Mouse (Mus musculus): ENCODE results near the gene Gm2310. TPM values are rescaled to one million over a fixed set of nuclear protein-coding genes. Genes with fewer than 3 reads are reported as not detected.
"Not testable (repeated sequence)": the region's sequence is repeated elsewhere in the genome, so short reads cannot be mapped to it uniquely, and the experiment has no call there.

Gm2310 gene
- not detected in 2 replicates for polyA plus RNA-seq (2015; fragmentation: Nextera tagmentation; extraction: Ambion mirVana)

- H3K9ac ChIP-seq (ENCODE audit: low read depth, low read length); H3K4me2 ChIP-seq (ENCODE audit: low read length); ATAC-seq; H3K27me3 ChIP-seq (replicated peaks; ENCODE audit: control insufficient read depth, insufficient read depth, low read length); H3K4me1 ChIP-seq (ENCODE audit: control insufficient read depth, insufficient read depth, low read depth, low read length); H3K4me3 ChIP-seq (ENCODE audit: low read length); H3K9me3 ChIP-seq (ENCODE audit: control insufficient read depth, low read length); H3K27ac ChIP-seq (ENCODE audit: low read depth, low read length); H3K36me3 ChIP-seq (ENCODE audit: control insufficient read depth, insufficient read depth, low read length): not testable (repeated sequence)
These were observed at the start of gene Gm2310 for GRCm38 (mm10) chr15:8519853-8520252. TSS of gene Gm2310 (minus strand) at chr15:8519953.

DNA sequence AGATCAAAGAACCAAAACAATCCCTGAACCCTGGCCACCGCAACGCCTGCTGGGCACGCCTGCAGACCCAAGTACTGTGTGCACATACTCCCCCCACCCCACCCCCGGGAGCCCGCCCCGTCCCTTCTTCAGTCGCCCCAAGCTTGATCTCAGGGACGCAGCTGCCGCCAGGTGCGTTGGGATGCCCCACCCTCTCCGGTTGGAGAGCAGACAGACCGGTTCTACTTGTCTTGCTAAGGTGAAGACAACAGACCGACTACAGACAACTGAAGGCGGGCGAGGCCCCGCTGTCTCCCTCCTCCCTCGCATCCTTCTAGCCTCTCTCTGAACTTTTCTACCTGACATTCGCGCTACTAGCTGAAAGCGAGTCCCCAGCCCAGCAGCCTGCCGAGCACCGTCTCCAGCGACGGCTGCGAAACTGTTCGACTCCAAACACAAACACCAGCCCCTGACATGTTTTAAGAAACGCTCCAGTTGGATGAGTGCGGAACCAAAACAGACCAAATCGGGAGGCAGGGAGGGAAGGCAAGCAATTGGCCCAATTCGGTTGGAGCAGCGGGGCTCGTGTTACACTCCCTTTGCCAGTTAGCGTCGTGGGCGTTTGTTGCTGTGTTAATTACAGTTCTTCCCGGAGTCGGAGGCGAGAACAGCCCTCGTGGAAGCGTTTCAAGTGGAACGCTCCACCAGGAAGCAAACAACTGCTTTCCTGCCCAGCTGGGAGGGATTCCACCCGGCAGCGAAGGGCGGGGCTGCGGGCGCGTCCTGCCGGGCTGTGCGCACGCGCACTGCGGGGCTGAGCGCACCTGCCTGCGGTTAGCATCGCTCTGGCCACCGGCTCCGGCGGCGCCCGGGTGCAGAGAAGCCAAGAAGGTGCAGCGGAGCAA is 49.1 kb upstream of the Gm2310 start:
- H3K4me2 ChIP-seq (ENCODE audit: low read length): peak overlapping the region; percentile 78
- H3K9me3 ChIP-seq (ENCODE audit: control insufficient read depth, low read length): no peaks in the 10 kb centered on the region
- peak; percentile 93 for ATAC-seq
- H3K4me3 ChIP-seq (ENCODE audit: low read length): peak overlapping the region; percentile 76
- H3K4me1 ChIP-seq (ENCODE audit: control insufficient read depth, insufficient read depth, low read depth, low read length): peaks cover 5% of the 10 kb centered on the region; the same call in 1 of the 2 replicates
- WGBS: under 1% methylated on average over 55 of the region's 61 CpGs
- no peak overlapping the region for H3K27ac ChIP-seq (ENCODE audit: low read depth, low read length)
- H3K27me3 ChIP-seq (replicated peaks; ENCODE audit: control insufficient read depth, insufficient read depth, low read length): peaks cover 6% of the 10 kb centered on the region; the same call in 1 of the 2 replicates
- H3K36me3 ChIP-seq (ENCODE audit: control insufficient read depth, insufficient read depth, low read length): no peaks in the 10 kb centered on the region
- peak overlapping the region; percentile 62 for H3K9ac ChIP-seq (ENCODE audit: low read depth, low read length)

DNA sequence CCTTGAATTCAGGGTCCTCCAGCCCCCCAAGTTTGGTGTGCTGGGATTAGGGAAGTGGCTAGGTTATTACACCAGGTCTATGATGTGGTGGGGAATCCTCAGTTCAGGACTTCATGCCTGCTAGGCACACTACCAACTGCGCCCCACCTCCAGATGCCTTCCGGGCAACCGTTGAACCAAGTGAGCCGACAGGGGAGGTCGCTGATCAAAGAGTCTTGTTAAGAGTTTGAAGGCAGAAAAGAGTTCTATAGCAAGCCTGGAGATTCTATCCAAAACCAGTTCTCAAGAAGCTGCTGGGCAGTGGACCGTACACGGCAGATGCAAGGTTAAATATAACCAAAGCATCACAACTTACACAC is 48.5 kb upstream of the Gm2310 start:
- H3K9me3 ChIP-seq (ENCODE audit: control insufficient read depth, low read length): no peaks in the 10 kb centered on the region
- H3K4me3 ChIP-seq (ENCODE audit: low read length): peak overlapping the region; percentile 76
- no peak overlapping the region for H3K27ac ChIP-seq (ENCODE audit: low read depth, low read length)
- no peak; the same call in 1 of the 2 replicates for ATAC-seq
- 6% methylated on average over 7 of the region's 7 CpGs for WGBS
- peak overlapping the region; percentile 78 for H3K4me2 ChIP-seq (ENCODE audit: low read length)
- H3K27me3 ChIP-seq (replicated peaks; ENCODE audit: control insufficient read depth, insufficient read depth, low read length): peaks cover 6% of the 10 kb centered on the region; the same call in 1 of the 2 replicates
- peaks cover 5% of the 10 kb centered on the region; the same call in 1 of the 2 replicates for H3K4me1 ChIP-seq (ENCODE audit: control insufficient read depth, insufficient read depth, low read depth, low read length)
- no peak overlapping the region; the same call in 1 of the 2 replicates for H3K9ac ChIP-seq (ENCODE audit: low read depth, low read length)
- H3K36me3 ChIP-seq (ENCODE audit: control insufficient read depth, insufficient read depth, low read length): no peaks in the 10 kb centered on the region

DNA sequence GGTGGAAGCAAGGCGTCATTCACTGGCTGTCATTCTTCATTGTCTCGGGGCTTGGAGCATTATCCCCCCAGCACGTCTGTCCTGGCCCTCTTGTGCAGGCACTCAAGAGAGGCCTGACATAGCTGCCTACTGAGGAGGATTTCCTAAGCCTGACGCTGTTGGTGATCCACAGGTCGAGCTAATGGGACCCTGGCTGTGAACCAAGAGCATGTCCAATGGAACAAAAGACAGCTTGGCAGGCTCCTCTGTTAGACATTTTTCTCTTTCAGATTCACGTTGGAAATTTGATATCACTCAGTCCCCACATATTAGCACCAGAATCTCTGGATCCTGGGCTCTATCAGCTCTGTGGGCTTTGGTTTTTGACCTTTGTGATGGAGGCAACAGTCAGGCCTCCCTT is 45.7 kb upstream of the Gm2310 start:
- Histone ChIP-seq H3K27ac (ENCODE audit: low read depth, low read length) (no peak overlapping the region), H3K36me3 (ENCODE audit: control insufficient read depth, insufficient read depth, low read length) (no peaks in the 10 kb centered on the region), H3K4me1 (ENCODE audit: control insufficient read depth, insufficient read depth, low read depth, low read length) (peaks cover 5% of the 10 kb centered on the region; the same call in 1 of the 2 replicates), H3K4me2 (ENCODE audit: low read length) (no peak overlapping the region), H3K4me3 (ENCODE audit: low read length) (no peak overlapping the region), H3K9ac (ENCODE audit: low read depth, low read length) (no peak overlapping the region), H3K9me3 (ENCODE audit: control insufficient read depth, low read length) (no peaks in the 10 kb centered on the region), H3K27me3 (replicated peaks; ENCODE audit: control insufficient read depth, insufficient read depth, low read length) (peaks cover 6% of the 10 kb centered on the region; the same call in 1 of the 2 replicates)
- 33% methylated on average over 6 of the region's 6 CpGs for WGBS
- no peak for ATAC-seq

DNA sequence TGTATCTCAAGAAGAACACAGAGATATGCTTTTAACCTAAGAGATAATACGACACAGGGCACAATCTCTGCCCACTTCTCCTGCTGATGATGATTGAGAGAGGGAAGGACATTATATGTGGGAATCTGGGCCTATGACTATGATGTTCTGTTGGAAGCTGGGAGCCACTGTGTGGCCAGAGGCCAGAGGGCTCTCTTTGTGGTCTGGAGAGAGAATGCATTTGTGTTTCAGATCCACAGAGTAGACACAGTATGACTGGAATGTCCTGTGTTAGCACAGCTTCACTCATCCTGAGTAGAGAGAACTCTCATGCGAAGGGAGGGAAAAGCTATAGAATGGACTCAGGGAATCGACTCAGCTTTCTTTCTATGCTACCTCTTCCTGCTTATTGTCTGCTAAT is 44.6 kb upstream of the Gm2310 start:
- 88% methylated on average over 3 of the region's 3 CpGs for WGBS

GRCm38 (mm10) chr15:8563423-8564194 is 43.9 kb upstream of the Gm2310 start:
- 83% methylated on average over 1 of the region's 1 CpGs for WGBS

More for the DNA sequence above, 44.6 kb upstream of the Gm2310 start:
- no peak overlapping the region for H3K9ac ChIP-seq (ENCODE audit: low read depth, low read length)
- H3K27ac ChIP-seq (ENCODE audit: low read depth, low read length): no peak overlapping the region
- H3K4me1 ChIP-seq (ENCODE audit: control insufficient read depth, insufficient read depth, low read depth, low read length): peaks cover 5% of the 10 kb centered on the region; the same call in 1 of the 2 replicates
- H3K9me3 ChIP-seq (ENCODE audit: control insufficient read depth, low read length): no peaks in the 10 kb centered on the region
- peaks cover 6% of the 10 kb centered on the region; the same call in 1 of the 2 replicates for H3K27me3 ChIP-seq (replicated peaks; ENCODE audit: control insufficient read depth, insufficient read depth, low read length)
- no peak overlapping the region for H3K4me3 ChIP-seq (ENCODE audit: low read length)
- no peak overlapping the region for H3K4me2 ChIP-seq (ENCODE audit: low read length)
- no peaks in the 10 kb centered on the region for H3K36me3 ChIP-seq (ENCODE audit: control insufficient read depth, insufficient read depth, low read length)
- no peak for ATAC-seq

DNA sequence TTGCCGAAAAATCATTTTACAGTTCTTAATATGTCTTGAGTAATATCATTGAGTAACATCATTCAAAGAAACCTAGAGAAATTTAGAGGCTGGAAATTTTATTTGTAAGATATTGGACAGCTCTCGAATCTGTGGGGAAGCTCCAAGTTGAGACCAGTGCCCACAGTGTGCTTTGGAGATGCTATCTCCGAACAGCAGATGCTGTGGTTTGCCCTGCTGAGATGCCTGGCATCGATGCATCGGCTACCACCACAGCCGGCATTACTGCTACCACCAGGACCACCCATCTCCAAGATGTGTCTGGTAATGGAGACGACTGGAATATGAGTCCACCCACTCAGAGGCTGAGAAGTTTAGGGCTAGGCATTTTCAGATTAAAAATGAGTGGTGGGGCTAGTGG is 43.0 kb upstream of the Gm2310 start:
- H3K4me3 ChIP-seq (ENCODE audit: low read length): no peak overlapping the region

More at GRCm38 (mm10) chr15:8563423-8564194, 43.9 kb upstream of the Gm2310 start:
- no peak overlapping the region for H3K4me2 ChIP-seq (ENCODE audit: low read length)
- ATAC-seq: no peak
- peaks cover 3% of the 10 kb centered on the region; the same call in 1 of the 2 replicates for H3K4me1 ChIP-seq (ENCODE audit: control insufficient read depth, insufficient read depth, low read depth, low read length)
- no peak overlapping the region for H3K27ac ChIP-seq (ENCODE audit: low read depth, low read length)
- peaks cover 5% of the 10 kb centered on the region; the same call in 1 of the 2 replicates for H3K27me3 ChIP-seq (replicated peaks; ENCODE audit: control insufficient read depth, insufficient read depth, low read length)
- no peaks in the 10 kb centered on the region for H3K36me3 ChIP-seq (ENCODE audit: control insufficient read depth, insufficient read depth, low read length)
- H3K9me3 ChIP-seq (ENCODE audit: control insufficient read depth, low read length): no peaks in the 10 kb centered on the region
- H3K9ac ChIP-seq (ENCODE audit: low read depth, low read length): no peak overlapping the region
- no peak overlapping the region for H3K4me3 ChIP-seq (ENCODE audit: low read length)

GRCm38 (mm10) chr15:8531201-8531600 is 11.4 kb upstream of the Gm2310 start:
- Histone ChIP-seq H3K4me2 (ENCODE audit: low read length) (no peak overlapping the region), H3K36me3 (ENCODE audit: control insufficient read depth, insufficient read depth, low read length) (no peaks in the 10 kb centered on the region), H3K4me1 (ENCODE audit: control insufficient read depth, insufficient read depth, low read depth, low read length) (no peaks in the 10 kb centered on the region), H3K9me3 (ENCODE audit: control insufficient read depth, low read length) (no peaks in the 10 kb centered on the region), H3K27ac (ENCODE audit: low read depth, low read length) (no peak overlapping the region), H3K4me3 (ENCODE audit: low read length) (no peak overlapping the region), H3K9ac (ENCODE audit: low read depth, low read length) (no peak overlapping the region), H3K27me3 (replicated peaks; ENCODE audit: control insufficient read depth, insufficient read depth, low read length) (no peaks in the 10 kb centered on the region)
- no peak for ATAC-seq
- WGBS: 69% methylated on average over 5 of the region's 5 CpGs

More for the DNA sequence above, 43.0 kb upstream of the Gm2310 start:
- 80% methylated on average over 7 of the region's 7 CpGs for WGBS
- ATAC-seq: no peak
- Histone ChIP-seq H3K4me1 (ENCODE audit: control insufficient read depth, insufficient read depth, low read depth, low read length) (no peaks in the 10 kb centered on the region), H3K27me3 (replicated peaks; ENCODE audit: control insufficient read depth, insufficient read depth, low read length) (peaks cover 2% of the 10 kb centered on the region; the same call in 1 of the 2 replicates), H3K36me3 (ENCODE audit: control insufficient read depth, insufficient read depth, low read length) (no peaks in the 10 kb centered on the region), H3K9ac (ENCODE audit: low read depth, low read length) (no peak overlapping the region), H3K4me2 (ENCODE audit: low read length) (no peak overlapping the region), H3K9me3 (ENCODE audit: control insufficient read depth, low read length) (no peaks in the 10 kb centered on the region), H3K27ac (ENCODE audit: low read depth, low read length) (no peak overlapping the region)

- Histone ChIP-seq H3K27me3 (replicated peaks; ENCODE audit: control insufficient read depth, insufficient read depth, low read length) (no peaks in the 10 kb centered on the region), H3K9me3 (ENCODE audit: control insufficient read depth, low read length) (no peaks in the 10 kb centered on the region), H3K4me2 (ENCODE audit: low read length) (peak overlapping the region; percentile 12; the same call in 1 of the 2 replicates), H3K9ac (ENCODE audit: low read depth, low read length) (no peak overlapping the region; the same call in 1 of the 2 replicates), H3K36me3 (ENCODE audit: control insufficient read depth, insufficient read depth, low read length) (no peaks in the 10 kb centered on the region), H3K4me3 (ENCODE audit: low read length) (no peak overlapping the region), H3K4me1 (ENCODE audit: control insufficient read depth, insufficient read depth, low read depth, low read length) (no peaks in the 10 kb centered on the region), H3K27ac (ENCODE audit: low read depth, low read length) (no peak overlapping the region)
- ATAC-seq: no peak
- WGBS: 24% methylated on average over 5 of the region's 5 CpGs
These were observed 6.8 kb downstream of the Gm2310 start for GRCm38 (mm10) chr15:8512957-8513356.

All from hindbrain, embryonic 16.5 days (tissue).